Mouse (Mus musculus) heart, adult 2 months (tissue): ENCODE data around the gene Smpd2.
A peak's percentile ranks its signal among the peaks of the same experiment; 100 is the strongest.

ENCODE experiments used
- CTCF ChIP-seq: fragments of 200-600 bp; IDR thresholded peaks from 2 replicates; pipeline ENCODE4 v1.8.1; 2022; ENCODE audit warnings: antibody characterized with exemption, mild to moderate bottlenecking, moderate library complexity
- POLR2A ChIP-seq: fragments of 200-500 bp; IDR thresholded peaks from 2 replicates; pipeline ENCODE4 v1.6.1; 2011; ENCODE audit warnings: mild to moderate bottlenecking, low read depth, low read length, control low read depth; ENCODE audit not compliant: insufficient read depth

DNA sequence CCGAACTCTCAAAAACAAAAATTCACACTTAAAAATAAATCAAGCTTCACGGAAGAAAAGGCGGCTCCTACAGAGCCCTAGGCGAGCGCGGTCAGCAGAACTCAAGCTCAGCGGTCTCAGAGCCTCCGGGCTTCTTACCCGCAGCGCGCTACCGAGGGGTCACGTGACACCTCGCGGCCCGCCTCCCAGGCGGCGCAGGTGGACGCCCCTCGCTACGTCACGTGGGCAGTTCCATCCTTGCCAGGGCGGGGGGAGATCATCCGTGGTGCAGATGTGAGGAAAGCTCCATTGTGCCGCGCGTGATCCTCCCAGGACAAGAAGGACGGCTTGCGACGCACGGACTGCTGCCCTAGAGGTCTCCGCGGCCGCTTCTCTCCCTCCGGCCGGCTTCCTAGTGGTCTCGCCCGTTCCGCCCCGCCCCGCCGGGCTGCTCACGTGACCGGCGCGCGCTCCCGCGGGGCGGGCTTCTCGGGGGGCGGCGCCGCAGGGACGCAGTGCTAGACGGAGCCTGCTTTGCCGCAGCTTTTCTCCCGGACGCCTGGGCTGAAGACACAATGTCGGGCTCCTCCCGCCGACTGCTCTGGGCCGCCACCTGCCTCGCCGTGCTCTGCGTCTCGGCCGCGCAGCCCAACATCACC, 28.9 kb upstream of the Smpd2 start, which contains the start of gene Cd164:
- no peak for TF ChIP-seq CTCF
- TF ChIP-seq POLR2A, result peak; percentile 95
